Mouse (Mus musculus) liver, adult 2 months (tissue): Measurements from ENCODE around the gene Fgfr2.

ENCODE experiments used
- CTCF ChIP-seq: fragments of 200-500 bp; IDR thresholded peaks from 2 replicates; pipeline ENCODE4 v1.5.1; 2011; ENCODE audit warnings: low read depth, low read length, control low read depth
- POLR2A ChIP-seq: fragments of 200-500 bp; IDR thresholded peaks from 2 replicates; pipeline ENCODE4 v1.6.1; 2011; ENCODE audit warnings: low read length, control low read depth; ENCODE audit not compliant: insufficient read depth; ENCODE audit errors: extremely low read depth

GRCm38 (mm10) chr7:130713319-130713718, 2409.8 kb downstream of the Fgfr2 start:
- TF ChIP-seq POLR2A (no peak), CTCF (no peak)
